Mouse (Mus musculus): Measurements from ENCODE around the gene Clca3a2. TPM values are rescaled to one million over a fixed set of nuclear protein-coding genes. Genes with fewer than 3 reads are reported as not detected.
"Not testable (repeated sequence)": the region's sequence is repeated elsewhere in the genome, so short reads cannot be mapped to it uniquely, and the experiment has no call there.

Gene Clca3a2
- polyA plus RNA-seq, 1 experiment: 0.31 TPM

DNA sequence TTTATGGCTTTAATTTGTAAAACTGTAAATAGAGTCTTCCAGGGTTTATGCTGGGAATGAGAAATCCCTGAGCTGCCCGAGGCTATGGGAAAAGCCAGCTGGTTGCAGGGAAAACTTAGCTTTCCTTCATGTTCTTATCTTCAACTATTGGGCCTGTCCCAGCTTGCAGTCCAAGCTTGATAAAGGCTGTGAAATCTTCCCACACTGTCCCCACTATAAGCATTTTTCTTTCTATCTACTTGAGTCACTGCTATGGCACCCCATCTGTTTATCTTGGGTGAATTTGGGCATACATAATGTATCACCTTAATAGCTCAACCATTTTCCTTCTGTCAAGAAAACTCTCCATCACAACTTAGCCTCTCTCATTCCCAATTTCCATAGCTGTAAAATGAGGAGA, 1.3 kb upstream of the Clca3a2 start:
- Histone ChIP-seq H3K4me3 (ENCODE audit: low read depth, low read length) (no peak overlapping the region), H3K9ac (ENCODE audit: low read depth, poor library complexity, severe bottlenecking) (no peak overlapping the region), H3K4me1 (ENCODE audit: control insufficient read depth, insufficient read depth, low read length) (no peaks in the 10 kb centered on the region), H3K36me3 (ENCODE audit: control insufficient read depth, insufficient read depth, low read length, poor library complexity, severe bottlenecking) (no peaks in the 10 kb centered on the region), H3K9me3 (replicated peaks; ENCODE audit: control insufficient read depth, insufficient read depth, low read length, poor library complexity, severe bottlenecking) (no peaks in the 10 kb centered on the region), H3K27ac (ENCODE audit: insufficient read depth, low read length) (no peak overlapping the region), H3K27me3 (ENCODE audit: control insufficient read depth, insufficient read depth, low read length, poor library complexity, severe bottlenecking) (no peaks in the 10 kb centered on the region)
- TF ChIP-seq EP300 (IDR thresholded peaks at IDR 0.05; ENCODE audit: insufficient read depth, low read depth, low read length): no peak

DNA sequence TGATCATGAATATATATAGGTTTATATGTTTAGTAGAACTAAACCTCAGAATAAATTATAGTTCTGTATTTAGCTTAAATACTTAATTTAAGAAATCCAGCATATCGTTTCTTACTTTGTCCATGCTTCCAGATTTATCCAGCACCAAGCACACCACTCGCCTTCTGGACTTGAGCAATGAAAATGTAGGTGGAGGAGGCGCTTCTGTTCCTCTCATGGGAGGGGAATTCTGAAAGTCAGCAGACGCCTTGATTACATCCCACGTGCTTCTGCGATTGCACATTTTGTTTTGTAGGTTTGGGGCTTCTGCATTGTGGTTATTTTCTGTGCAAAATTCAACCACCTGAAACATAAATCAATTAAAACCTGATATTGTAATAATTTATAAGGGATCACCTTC, 6.0 kb downstream of the Clca3a2 start:
- not testable (repeated sequence) for H3K9ac ChIP-seq (ENCODE audit: low read depth, poor library complexity, severe bottlenecking); H3K4me3 ChIP-seq (ENCODE audit: low read depth, low read length); H3K27ac ChIP-seq (ENCODE audit: insufficient read depth, low read length); H3K27me3 ChIP-seq (ENCODE audit: control insufficient read depth, insufficient read depth, low read length, poor library complexity, severe bottlenecking); H3K36me3 ChIP-seq (ENCODE audit: control insufficient read depth, insufficient read depth, low read length, poor library complexity, severe bottlenecking); H3K9me3 ChIP-seq (replicated peaks; ENCODE audit: control insufficient read depth, insufficient read depth, low read length, poor library complexity, severe bottlenecking); H3K4me1 ChIP-seq (ENCODE audit: control insufficient read depth, insufficient read depth, low read length)

DNA sequence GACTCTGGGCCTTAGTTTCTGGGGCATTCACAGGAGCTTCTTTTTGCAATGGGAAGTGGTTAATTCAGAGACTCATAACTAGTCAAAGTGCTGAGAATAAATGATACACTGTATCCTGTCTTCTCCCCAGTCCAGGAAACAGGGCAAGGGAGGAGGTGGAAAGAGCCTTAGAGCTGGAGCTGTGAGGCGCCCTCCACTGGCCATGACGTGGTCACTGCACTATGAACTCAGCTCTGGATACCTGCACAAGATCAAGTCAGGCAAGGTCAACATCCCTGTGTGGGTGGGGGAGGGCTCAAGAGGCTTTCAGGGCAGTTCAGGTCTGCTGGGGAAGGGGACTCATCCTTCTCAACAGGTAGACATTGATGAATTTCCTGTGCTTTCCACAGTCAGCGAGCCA, 7.5 kb downstream of the Clca3a2 start:
- TF ChIP-seq POLR2A (IDR thresholded peaks at IDR 0.05; ENCODE audit: insufficient read depth, low read length) (no peak), EP300 (IDR thresholded peaks at IDR 0.05; ENCODE audit: insufficient read depth, low read depth, low read length) (no peak), CTCF (IDR thresholded peaks at IDR 0.05; ENCODE audit: low read depth, low read length) (peak; percentile 74)
- Histone ChIP-seq H3K9ac (ENCODE audit: low read depth, poor library complexity, severe bottlenecking) (no peak overlapping the region), H3K27ac (ENCODE audit: insufficient read depth, low read length) (no peak overlapping the region), H3K27me3 (ENCODE audit: control insufficient read depth, insufficient read depth, low read length, poor library complexity, severe bottlenecking) (no peaks in the 10 kb centered on the region), H3K4me1 (ENCODE audit: control insufficient read depth, insufficient read depth, low read length) (no peaks in the 10 kb centered on the region), H3K4me3 (ENCODE audit: low read depth, low read length) (no peak overlapping the region), H3K36me3 (ENCODE audit: control insufficient read depth, insufficient read depth, low read length, poor library complexity, severe bottlenecking) (no peaks in the 10 kb centered on the region), H3K9me3 (replicated peaks; ENCODE audit: control insufficient read depth, insufficient read depth, low read length, poor library complexity, severe bottlenecking) (no peaks in the 10 kb centered on the region)

DNA sequence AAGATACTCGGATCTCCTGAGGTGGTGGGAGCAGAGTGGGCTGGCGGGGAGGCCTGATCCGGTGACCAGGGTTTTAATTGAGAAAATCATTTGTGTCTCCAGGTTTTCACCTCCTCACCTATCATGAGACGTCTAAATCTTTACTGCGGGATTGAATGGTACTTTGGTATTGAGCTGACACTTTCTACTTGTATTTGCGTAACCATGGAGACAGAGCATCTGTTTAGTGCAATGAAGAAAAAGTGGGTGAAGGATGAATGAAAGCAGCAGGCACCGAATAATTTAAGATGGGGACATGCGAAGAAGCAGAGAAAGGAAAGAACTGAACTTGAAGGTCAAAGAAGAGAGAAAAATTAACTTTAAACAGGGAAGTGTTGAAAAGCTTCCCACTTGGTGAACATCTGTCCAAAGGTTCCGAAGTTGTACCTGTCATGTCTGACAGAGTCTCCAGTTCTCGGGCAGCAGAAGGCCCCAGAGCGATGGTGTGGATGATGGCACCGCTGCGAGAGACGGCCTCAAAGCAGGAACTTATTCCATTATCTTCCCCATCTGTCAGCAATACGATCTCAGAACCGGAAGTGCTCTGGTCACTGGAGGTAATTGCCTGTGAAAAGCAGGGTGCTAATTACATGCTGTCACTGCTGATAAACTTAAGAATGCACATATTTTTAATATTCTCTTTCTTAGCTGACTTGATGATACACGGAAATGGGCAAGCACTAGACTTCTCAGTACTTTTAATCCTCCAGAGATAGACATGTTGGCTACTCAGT, 11.0 kb downstream of the Clca3a2 start:
- not testable (repeated sequence) for H3K4me1 ChIP-seq (ENCODE audit: control insufficient read depth, insufficient read depth, low read length); H3K4me3 ChIP-seq (ENCODE audit: low read depth, low read length); H3K27ac ChIP-seq (ENCODE audit: insufficient read depth, low read length); H3K9ac ChIP-seq (ENCODE audit: low read depth, poor library complexity, severe bottlenecking); H3K36me3 ChIP-seq (ENCODE audit: control insufficient read depth, insufficient read depth, low read length, poor library complexity, severe bottlenecking); H3K27me3 ChIP-seq (ENCODE audit: control insufficient read depth, insufficient read depth, low read length, poor library complexity, severe bottlenecking); H3K9me3 ChIP-seq (replicated peaks; ENCODE audit: control insufficient read depth, insufficient read depth, low read length, poor library complexity, severe bottlenecking)

GRCm38 (mm10) chr3:144806626-144807025, 12.7 kb downstream of the Clca3a2 start:
- not testable (repeated sequence) for H3K4me3 ChIP-seq (ENCODE audit: low read depth, low read length)

GRCm38 (mm10) chr3:144801861-144802260, 17.4 kb downstream of the Clca3a2 start:
- Histone ChIP-seq H3K9me3 (replicated peaks; ENCODE audit: control insufficient read depth, insufficient read depth, low read length, poor library complexity, severe bottlenecking) (no peaks in the 10 kb centered on the region), H3K9ac (ENCODE audit: low read depth, poor library complexity, severe bottlenecking) (no peak overlapping the region), H3K27me3 (ENCODE audit: control insufficient read depth, insufficient read depth, low read length, poor library complexity, severe bottlenecking) (no peaks in the 10 kb centered on the region), H3K36me3 (ENCODE audit: control insufficient read depth, insufficient read depth, low read length, poor library complexity, severe bottlenecking) (no peaks in the 10 kb centered on the region), H3K4me1 (ENCODE audit: control insufficient read depth, insufficient read depth, low read length) (no peaks in the 10 kb centered on the region), H3K27ac (ENCODE audit: insufficient read depth, low read length) (no peak overlapping the region), H3K4me3 (ENCODE audit: low read depth, low read length) (no peak overlapping the region)
- TF ChIP-seq CTCF (IDR thresholded peaks at IDR 0.05; ENCODE audit: low read depth, low read length): peak; percentile 53
- TF ChIP-seq EP300 (IDR thresholded peaks at IDR 0.05; ENCODE audit: insufficient read depth, low read depth, low read length): no peak
- TF ChIP-seq POLR2A (IDR thresholded peaks at IDR 0.05; ENCODE audit: insufficient read depth, low read length): no peak

More at GRCm38 (mm10) chr3:144806626-144807025, 12.7 kb downstream of the Clca3a2 start:
- not testable (repeated sequence) for H3K9me3 ChIP-seq (replicated peaks; ENCODE audit: control insufficient read depth, insufficient read depth, low read length, poor library complexity, severe bottlenecking); H3K9ac ChIP-seq (ENCODE audit: low read depth, poor library complexity, severe bottlenecking); H3K4me1 ChIP-seq (ENCODE audit: control insufficient read depth, insufficient read depth, low read length); H3K27me3 ChIP-seq (ENCODE audit: control insufficient read depth, insufficient read depth, low read length, poor library complexity, severe bottlenecking); H3K27ac ChIP-seq (ENCODE audit: insufficient read depth, low read length); H3K36me3 ChIP-seq (ENCODE audit: control insufficient read depth, insufficient read depth, low read length, poor library complexity, severe bottlenecking)

Data from ES-Bruce4 (cell line).